Mouse (Mus musculus): ENCODE data around the gene Mdm2. TPM values are rescaled to one million over a fixed set of nuclear protein-coding genes. Genes with fewer than 3 reads are reported as not detected.

Mdm2 gene
- polyA plus RNA-seq, 1 experiment: 22.9 TPM

GRCm38 (mm10) chr10:117670791-117671190 lies 39.8 kb downstream of the Mdm2 start:
- TF ChIP-seq CTCF (conservative IDR thresholded peaks at IDR 0.05; ENCODE audit: insufficient read depth, insufficient read length, low read depth, low read length) (no peak), POLR2A (IDR thresholded peaks at IDR 0.05; ENCODE audit: low read depth, low read length) (no peak)
- Histone ChIP-seq H3K36me3 (ENCODE audit: control insufficient read depth, insufficient read depth, low read length) (no peaks in the 10 kb centered on the region), H3K4me1 (ENCODE audit: control insufficient read depth, insufficient read depth, low read length) (no peaks in the 10 kb centered on the region), H3K27ac (ENCODE audit: insufficient read depth, low read depth, low read length) (no peak overlapping the region), H3K27me3 (replicated peaks; ENCODE audit: control insufficient read depth, insufficient read depth, low read length) (no peaks in the 10 kb centered on the region), H3K4me3 (ENCODE audit: insufficient read depth, low read depth, low read length) (no peak overlapping the region)
- no peak for DNase-seq
- WGBS: 85% methylated on average over 5 of the region's 5 CpGs

GRCm38 (mm10) chr10:117670092-117670491 lies 40.5 kb downstream of the Mdm2 start:
- 82% methylated on average over 3 of the region's 3 CpGs for WGBS
- Histone ChIP-seq H3K27me3 (replicated peaks; ENCODE audit: control insufficient read depth, insufficient read depth, low read length) (no peaks in the 10 kb centered on the region), H3K27ac (ENCODE audit: insufficient read depth, low read depth, low read length) (no peak overlapping the region), H3K4me1 (ENCODE audit: control insufficient read depth, insufficient read depth, low read length) (no peaks in the 10 kb centered on the region), H3K36me3 (ENCODE audit: control insufficient read depth, insufficient read depth, low read length) (no peaks in the 10 kb centered on the region), H3K4me3 (ENCODE audit: insufficient read depth, low read depth, low read length) (no peak overlapping the region)
- TF ChIP-seq CTCF (conservative IDR thresholded peaks at IDR 0.05; ENCODE audit: insufficient read depth, insufficient read length, low read depth, low read length) (no peak), POLR2A (IDR thresholded peaks at IDR 0.05; ENCODE audit: low read depth, low read length) (no peak)
- no peak for DNase-seq

GRCm38 (mm10) chr10:117669449-117670090 lies 41.0 kb downstream of the Mdm2 start:
- TF ChIP-seq CTCF (conservative IDR thresholded peaks at IDR 0.05; ENCODE audit: insufficient read depth, insufficient read length, low read depth, low read length) (no peak), POLR2A (IDR thresholded peaks at IDR 0.05; ENCODE audit: low read depth, low read length) (no peak)
- H3K27ac ChIP-seq (ENCODE audit: insufficient read depth, low read depth, low read length): no peak overlapping the region
- peak; percentile 52 for DNase-seq

GRCm38 (mm10) chr10:117668546-117669300 lies 41.8 kb downstream of the Mdm2 start:
- no peak for TF ChIP-seq POLR2A (IDR thresholded peaks at IDR 0.05; ENCODE audit: low read depth, low read length)
- TF ChIP-seq CTCF (conservative IDR thresholded peaks at IDR 0.05; ENCODE audit: insufficient read depth, insufficient read length, low read depth, low read length): no peak

More at GRCm38 (mm10) chr10:117669449-117670090, 41.0 kb downstream of the Mdm2 start:
- H3K27me3 ChIP-seq (replicated peaks; ENCODE audit: control insufficient read depth, insufficient read depth, low read length): no peaks in the 10 kb centered on the region
- WGBS: 56% methylated on average over 10 of the region's 10 CpGs
- no peaks in the 10 kb centered on the region for H3K36me3 ChIP-seq (ENCODE audit: control insufficient read depth, insufficient read depth, low read length)
- no peak overlapping the region for H3K4me3 ChIP-seq (ENCODE audit: insufficient read depth, low read depth, low read length)
- no peaks in the 10 kb centered on the region for H3K4me1 ChIP-seq (ENCODE audit: control insufficient read depth, insufficient read depth, low read length)

GRCm38 (mm10) chr10:117667663-117668507 lies 42.7 kb downstream of the Mdm2 start:
- Histone ChIP-seq H3K36me3 (ENCODE audit: control insufficient read depth, insufficient read depth, low read length) (no peaks in the 10 kb centered on the region), H3K27ac (ENCODE audit: insufficient read depth, low read depth, low read length) (no peak overlapping the region), H3K27me3 (replicated peaks; ENCODE audit: control insufficient read depth, insufficient read depth, low read length) (no peaks in the 10 kb centered on the region), H3K4me1 (ENCODE audit: control insufficient read depth, insufficient read depth, low read length) (peaks cover 11% of the 10 kb centered on the region; the same call in 1 of the 2 replicates), H3K4me3 (ENCODE audit: insufficient read depth, low read depth, low read length) (no peak overlapping the region)
- 94% methylated on average over 28 of the region's 28 CpGs for WGBS
- DNase-seq: no peak
- TF ChIP-seq CTCF (conservative IDR thresholded peaks at IDR 0.05; ENCODE audit: insufficient read depth, insufficient read length, low read depth, low read length) (no peak), POLR2A (IDR thresholded peaks at IDR 0.05; ENCODE audit: low read depth, low read length) (no peak)

More at GRCm38 (mm10) chr10:117668546-117669300, 41.8 kb downstream of the Mdm2 start:
- H3K36me3 ChIP-seq (ENCODE audit: control insufficient read depth, insufficient read depth, low read length): no peaks in the 10 kb centered on the region
- H3K4me1 ChIP-seq (ENCODE audit: control insufficient read depth, insufficient read depth, low read length): peaks cover 3% of the 10 kb centered on the region; the same call in 1 of the 2 replicates
- 79% methylated on average over 10 of the region's 10 CpGs for WGBS
- no peak overlapping the region for H3K27ac ChIP-seq (ENCODE audit: insufficient read depth, low read depth, low read length)
- H3K4me3 ChIP-seq (ENCODE audit: insufficient read depth, low read depth, low read length): no peak overlapping the region
- H3K27me3 ChIP-seq (replicated peaks; ENCODE audit: control insufficient read depth, insufficient read depth, low read length): no peaks in the 10 kb centered on the region
- DNase-seq: no peak

GRCm38 (mm10) chr10:117666947-117667630 lies 43.5 kb downstream of the Mdm2 start:
- Histone ChIP-seq H3K36me3 (ENCODE audit: control insufficient read depth, insufficient read depth, low read length) (no peaks in the 10 kb centered on the region), H3K4me1 (ENCODE audit: control insufficient read depth, insufficient read depth, low read length) (peaks cover 15% of the 10 kb centered on the region; the same call in 1 of the 2 replicates), H3K27me3 (replicated peaks; ENCODE audit: control insufficient read depth, insufficient read depth, low read length) (no peaks in the 10 kb centered on the region), H3K4me3 (ENCODE audit: insufficient read depth, low read depth, low read length) (no peak overlapping the region), H3K27ac (ENCODE audit: insufficient read depth, low read depth, low read length) (no peak overlapping the region)
- DNase-seq: no peak
- TF ChIP-seq CTCF (conservative IDR thresholded peaks at IDR 0.05; ENCODE audit: insufficient read depth, insufficient read length, low read depth, low read length): no peak
- TF ChIP-seq POLR2A (IDR thresholded peaks at IDR 0.05; ENCODE audit: low read depth, low read length): no peak
- 95% methylated on average over 9 of the region's 9 CpGs for WGBS
